Mouse (Mus musculus) liver, postnatal 0 days (tissue): ENCODE results near the gene Sptbn4. TPM values are rescaled to one million over a fixed set of nuclear protein-coding genes. Genes with fewer than 3 reads are reported as not detected.
A peak's percentile ranks its signal among the peaks of the same experiment; 100 is the strongest.

Experiments used
- ATAC-seq: fragments of 200-750 bp; cut with Nextera tagmentation; 2 replicates; pipeline ENCODE4 v1.8.0; 2017; ENCODE audit warnings: mild to moderate bottlenecking, moderate library complexity
- DNase-seq: peaks from one replicate; pipeline ENCODE4 v3.0.0-alpha.2; 2016
- H3K27ac ChIP-seq: fragments of 300-500 bp; sonication (generic); 2 replicates; pipeline ENCODE4 v1.5.1; 2014; ENCODE audit warnings: antibody characterized with exemption, moderate library complexity, mild to moderate bottlenecking, low read depth
- H3K27me3 ChIP-seq: fragments of 300-500 bp; sonication (generic); 2 replicates; pipeline ENCODE4 v1.6.1; 2014; ENCODE audit warnings: low read length, control low read depth, mixed read lengths; ENCODE audit not compliant: insufficient read depth
- H3K36me3 ChIP-seq: fragments of 300-500 bp; sonication (generic); replicated peaks from 2 replicates; pipeline ENCODE4 v1.6.1; 2014; ENCODE audit warnings: mild to moderate bottlenecking, control low read depth, low read length, moderate library complexity, mixed read lengths; ENCODE audit not compliant: insufficient read depth
- H3K4me1 ChIP-seq: fragments of 300-500 bp; sonication (generic); 2 replicates; pipeline ENCODE4 v1.6.1; 2014; ENCODE audit warnings: antibody characterized with exemption, mild to moderate bottlenecking, control low read depth; ENCODE audit not compliant: insufficient read depth
- H3K4me2 ChIP-seq: fragments of 300-500 bp; sonication (generic); 2 replicates; pipeline ENCODE4 v1.6.1; 2014; ENCODE audit warnings: low read depth, mild to moderate bottlenecking, low read length, moderate library complexity, mixed read lengths
- H3K4me3 ChIP-seq: fragments of 300-500 bp; sonication (generic); 2 replicates; pipeline ENCODE4 v1.5.1; 2014; ENCODE audit warnings: low read depth, low read length
- H3K9ac ChIP-seq: fragments of 300-500 bp; sonication (generic); replicated peaks from 2 replicates; pipeline ENCODE4 v1.6.1; 2014; ENCODE audit warnings: mild to moderate bottlenecking, moderate library complexity
- H3K9me3 ChIP-seq: fragments of 300-500 bp; sonication (generic); 2 replicates; pipeline ENCODE4 v1.6.1; 2016; ENCODE audit warnings: mild to moderate bottlenecking, control low read depth, low read length, mixed read lengths
- CTCF ChIP-seq: sonication (generic); IDR thresholded peaks from 2 replicates; pipeline ENCODE4 v1.5.1; 2016; ENCODE audit warnings: antibody characterized with exemption, low read depth
- EP300 ChIP-seq: IDR thresholded peaks from 2 replicates; pipeline ENCODE4 v1.6.1; 2016; ENCODE audit warnings: antibody characterized with exemption, low read depth, mild to moderate bottlenecking
- WGBS: fragments of 180-500 bp; shearing (Covaris S2); extraction: QIAGEN DNeasy Blood & Tissue Kit; methylation state at CpG from one replicate; pipeline ENCODE4 v1.1.7; 2014; ENCODE audit not compliant: insufficient replicate concordance; 5-methylcytosine and 5-hydroxymethylcytosine counted together
- polyA plus RNA-seq: library from polyadenylated mRNA; unstranded; fragments of >200 nt; fragmentation: Nextera tagmentation; extraction: Ambion mirVana; gene quantifications from 2 replicates; pipeline ENCODE4 v1.2.1, GENCODE M21; 2015

Sptbn4 gene
- polyA plus RNA-seq, 1 experiment from 2014 or later, result 0.02 TPM

DNA sequence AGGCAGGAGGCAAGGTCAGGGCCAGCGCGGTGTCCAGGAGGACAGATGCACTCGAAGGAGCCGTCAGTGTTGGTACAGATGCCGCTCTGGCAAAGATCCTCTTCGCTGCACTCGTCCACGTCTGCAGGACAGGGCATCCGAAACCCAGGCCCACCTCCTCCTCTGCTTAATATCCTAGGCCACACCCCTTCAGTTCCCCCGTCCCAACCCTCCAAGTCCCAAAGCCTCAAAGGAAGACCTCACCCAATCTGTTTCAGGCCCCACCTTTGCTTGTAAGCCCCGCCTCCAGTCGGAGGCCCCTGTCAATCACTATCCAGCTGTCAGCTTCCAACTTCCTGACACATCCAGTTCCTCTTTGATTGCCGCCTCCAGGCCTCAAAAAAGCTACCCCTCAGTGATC lies 125.2 kb downstream of the Sptbn4 start:
- Histone ChIP-seq H3K4me3 (no peak overlapping the region), H3K4me1 (peaks cover 3% of the 10 kb centered on the region; the same call in 1 of the 2 replicates), H3K9me3 (no peaks in the 10 kb centered on the region), H3K36me3 (no peaks in the 10 kb centered on the region), H3K4me2 (no peak overlapping the region), H3K9ac (no peak overlapping the region), H3K27ac (no peak overlapping the region), H3K27me3 (peaks cover 29% of the 10 kb centered on the region)
- no peak for DNase-seq
- TF ChIP-seq EP300 (no peak), CTCF (no peak)
- no peak for ATAC-seq
- 31% methylated on average over 13 of the region's 13 CpGs for WGBS

DNA sequence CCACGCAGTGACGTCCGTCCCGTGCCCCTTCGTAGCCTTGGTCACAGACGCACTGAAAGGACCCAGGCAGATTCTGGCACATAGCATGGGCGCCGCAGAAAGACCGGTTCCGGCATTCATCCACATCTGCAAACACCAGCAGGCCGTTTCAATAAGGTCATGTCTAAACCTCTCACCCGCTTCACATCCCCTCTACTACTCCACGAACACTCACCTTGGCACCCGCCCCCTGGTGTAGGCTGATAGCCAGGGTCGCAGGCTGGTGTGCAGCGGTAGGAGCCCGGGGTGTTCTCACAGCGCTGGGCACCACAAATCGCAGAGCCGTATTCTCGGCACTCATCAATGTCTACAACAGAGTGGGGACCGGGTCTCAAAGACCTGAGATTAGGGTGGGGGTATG lies 128.1 kb downstream of the Sptbn4 start:
- ATAC-seq (no peak), DNase-seq (no peak)
- no peaks in the 10 kb centered on the region for H3K36me3 ChIP-seq
- H3K4me3 ChIP-seq, result no peak overlapping the region
- WGBS, result 89% methylated on average over 22 of the region's 22 CpGs
- TF ChIP-seq CTCF, result no peak
- no peak for TF ChIP-seq EP300
- H3K9me3 ChIP-seq, result no peaks in the 10 kb centered on the region
- H3K27ac ChIP-seq, result no peak overlapping the region
- no peak overlapping the region for H3K9ac ChIP-seq
- no peaks in the 10 kb centered on the region for H3K4me1 ChIP-seq
- no peak overlapping the region for H3K4me2 ChIP-seq
- peaks cover 1% of the 10 kb centered on the region; the same call in 1 of the 2 replicates for H3K27me3 ChIP-seq

DNA sequence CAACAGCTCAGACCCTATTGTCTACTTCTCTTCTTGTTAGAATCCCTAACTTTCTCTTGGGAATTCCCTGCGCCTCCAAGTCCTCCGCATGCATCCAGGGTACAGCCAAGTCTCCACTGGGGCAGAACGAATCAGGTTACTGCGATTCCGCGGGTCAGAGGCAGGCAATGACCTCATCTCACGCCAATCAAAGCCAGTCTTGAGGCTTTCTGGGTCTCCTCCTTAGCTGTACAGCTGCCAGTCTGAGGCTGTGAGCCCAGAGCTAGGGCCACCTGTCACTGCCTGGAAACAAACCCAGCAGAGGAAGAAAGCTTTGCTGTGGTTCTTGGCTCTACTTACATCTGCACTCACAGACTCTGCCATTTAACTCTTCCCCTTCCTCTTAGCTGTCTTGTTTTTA lies 131.5 kb downstream of the Sptbn4 start:
- peaks cover 2% of the 10 kb centered on the region; the same call in 1 of the 2 replicates for H3K27me3 ChIP-seq
- no peak for ATAC-seq

DNA sequence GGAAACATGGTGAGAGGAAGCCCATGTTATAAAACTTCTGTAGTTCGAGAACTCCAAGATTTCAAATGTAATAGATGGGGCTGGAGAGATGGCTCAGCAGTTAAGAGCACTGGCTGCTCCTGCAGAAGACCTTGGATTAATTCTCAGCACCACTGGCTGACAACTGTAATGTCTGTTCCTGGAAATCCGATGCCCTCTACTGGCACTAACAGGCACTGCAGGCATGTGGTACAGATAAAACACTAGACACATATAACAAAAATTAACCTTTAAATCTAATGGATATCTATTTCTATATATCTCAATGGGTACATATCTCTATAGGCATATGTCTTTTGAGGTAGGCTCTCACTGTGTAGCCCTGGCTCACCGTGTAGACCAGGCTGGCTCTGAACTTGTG lies 133.1 kb downstream of the Sptbn4 start:
- WGBS, result 86% methylated on average over 3 of the region's 3 CpGs
- Histone ChIP-seq H3K4me2 (no peak overlapping the region), H3K4me3 (no peak overlapping the region), H3K27ac (no peak overlapping the region), H3K36me3 (no peaks in the 10 kb centered on the region), H3K4me1 (no peaks in the 10 kb centered on the region), H3K9ac (no peak overlapping the region), H3K27me3 (peaks cover 10% of the 10 kb centered on the region; the same call in 1 of the 2 replicates), H3K9me3 (peaks cover 6% of the 10 kb centered on the region)
- no peak for ATAC-seq
- TF ChIP-seq CTCF (peak; percentile 46), EP300 (no peak)
- DNase-seq, result no peak

More for the DNA sequence above, 131.5 kb downstream of the Sptbn4 start:
- Histone ChIP-seq H3K36me3 (no peaks in the 10 kb centered on the region), H3K9ac (no peak overlapping the region), H3K4me1 (no peaks in the 10 kb centered on the region), H3K9me3 (peaks cover 6% of the 10 kb centered on the region), H3K27ac (no peak overlapping the region), H3K4me3 (no peak overlapping the region), H3K4me2 (no peak overlapping the region)
- no peak for DNase-seq
- TF ChIP-seq EP300, result no peak
- TF ChIP-seq CTCF, result no peak
- 53% methylated on average over 7 of the region's 7 CpGs for WGBS

DNA sequence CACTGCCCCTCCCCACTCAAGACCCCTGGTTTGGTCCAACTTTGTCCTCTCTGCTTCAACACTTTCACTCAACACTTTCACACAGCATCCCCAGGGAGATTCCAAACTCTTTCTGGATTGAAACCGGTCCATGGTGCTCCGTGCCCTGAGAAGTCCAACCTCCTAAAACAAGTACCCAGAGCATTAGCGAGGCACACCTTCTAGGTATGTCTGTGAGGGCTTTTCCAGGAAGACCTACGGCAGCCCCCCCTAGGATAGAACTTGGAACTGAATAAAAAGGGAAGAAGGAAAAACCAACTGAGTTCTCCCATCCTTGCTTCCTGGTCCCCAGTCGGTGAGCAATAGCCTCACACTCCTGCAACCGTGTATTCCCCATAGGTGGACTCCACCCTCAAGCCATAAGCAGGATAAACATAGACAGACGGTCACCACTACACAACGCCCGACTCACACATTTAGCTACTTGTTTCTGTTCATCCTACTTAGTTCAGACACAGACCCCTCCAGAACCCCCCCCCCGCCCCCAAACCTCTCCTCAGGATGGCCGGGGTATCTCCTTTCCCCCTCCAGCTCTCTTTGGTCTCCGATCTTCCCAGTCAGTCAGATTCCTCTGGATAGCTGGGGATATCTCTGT lies 135.7 kb downstream of the Sptbn4 start:
- WGBS, result 80% methylated on average over 12 of the region's 12 CpGs
- Histone ChIP-seq H3K4me2 (no peak overlapping the region), H3K4me3 (no peak overlapping the region), H3K27me3 (peaks cover 13% of the 10 kb centered on the region; the same call in 1 of the 2 replicates), H3K27ac (no peak overlapping the region), H3K9ac (no peak overlapping the region), H3K36me3 (no peaks in the 10 kb centered on the region), H3K9me3 (peaks cover 6% of the 10 kb centered on the region), H3K4me1 (no peaks in the 10 kb centered on the region)
- ATAC-seq (no peak), DNase-seq (no peak)
- TF ChIP-seq EP300, result no peak
- no peak for TF ChIP-seq CTCF

DNA sequence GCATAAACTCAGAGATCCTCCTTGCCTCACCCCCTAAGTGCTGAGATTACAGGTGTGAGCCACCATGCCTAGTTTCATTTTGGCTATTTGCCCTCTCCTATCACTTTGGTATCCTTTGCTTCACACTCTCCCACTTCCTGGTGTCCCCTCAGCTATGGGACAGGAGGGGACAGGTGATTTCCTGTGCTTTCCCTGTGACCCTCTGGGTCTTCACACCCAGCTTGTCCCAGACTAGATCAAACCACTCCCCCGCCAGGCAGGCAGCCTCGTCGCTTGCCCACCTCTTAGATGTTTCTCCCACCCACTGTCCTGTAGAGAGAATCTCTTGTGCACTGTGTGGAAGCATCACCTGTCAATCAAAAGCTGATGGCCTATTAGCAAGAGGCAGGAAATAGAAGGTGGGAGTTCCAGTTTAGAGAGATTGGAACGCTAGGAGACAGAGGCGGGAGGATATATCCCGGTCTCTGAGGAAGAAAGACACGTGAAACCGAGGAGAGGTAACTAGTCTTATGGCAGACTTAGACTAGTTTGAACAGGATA lies 136.4 kb downstream of the Sptbn4 start:
- Histone ChIP-seq H3K9me3 (peaks cover 6% of the 10 kb centered on the region), H3K27me3 (peaks cover 13% of the 10 kb centered on the region; the same call in 1 of the 2 replicates), H3K4me3 (no peak overlapping the region), H3K36me3 (no peaks in the 10 kb centered on the region), H3K9ac (no peak overlapping the region), H3K4me1 (no peaks in the 10 kb centered on the region), H3K4me2 (no peak overlapping the region), H3K27ac (no peak overlapping the region)
- 47% methylated on average over 8 of the region's 8 CpGs for WGBS
- TF ChIP-seq EP300 (no peak), CTCF (no peak)
- ATAC-seq (no peak), DNase-seq (no peak)
